Mouse (Mus musculus) neural tube, embryonic 15.5 days (tissue): Measurements from ENCODE around the gene Nlrp6. TPM values are rescaled to one million over a fixed set of nuclear protein-coding genes. Genes with fewer than 3 reads are reported as not detected.

Experiments used
- ATAC-seq: fragments of 200-750 bp; cut with Nextera tagmentation; 2 replicates; pipeline ENCODE4 v1.8.0; 2017; ENCODE audit warnings: mild to moderate bottlenecking, moderate TSS enrichment, moderate library complexity; ENCODE audit not compliant: low FRiP score
- H3K27ac ChIP-seq: fragments of 300-500 bp; sonication (generic); replicated peaks from 2 replicates; pipeline ENCODE4 v1.5.1; 2015; ENCODE audit warnings: mild to moderate bottlenecking, inconsistent platforms
- H3K27me3 ChIP-seq: fragments of 300-500 bp; sonication (generic); replicated peaks from 2 replicates; pipeline ENCODE4 v1.6.1; 2015; ENCODE audit warnings: inconsistent platforms
- H3K36me3 ChIP-seq: fragments of 300-500 bp; sonication (generic); 2 replicates; pipeline ENCODE4 v1.6.1; 2015; ENCODE audit warnings: inconsistent platforms
- H3K4me1 ChIP-seq: fragments of 300-500 bp; sonication (generic); 2 replicates; pipeline ENCODE4 v1.6.1; 2015; ENCODE audit warnings: inconsistent platforms
- H3K4me2 ChIP-seq: fragments of 300-500 bp; sonication (generic); 2 replicates; pipeline ENCODE4 v1.6.1; 2015; ENCODE audit warnings: inconsistent platforms, mild to moderate bottlenecking, moderate library complexity
- H3K4me3 ChIP-seq: fragments of 300-500 bp; sonication (generic); replicated peaks from 2 replicates; pipeline ENCODE4 v1.5.1; 2015; ENCODE audit warnings: mild to moderate bottlenecking, inconsistent platforms
- H3K9ac ChIP-seq: fragments of 300-500 bp; sonication (generic); replicated peaks from 2 replicates; pipeline ENCODE4 v1.6.1; 2015; ENCODE audit warnings: mild to moderate bottlenecking, inconsistent platforms
- H3K9me3 ChIP-seq: fragments of 300-500 bp; sonication (generic); replicated peaks from 2 replicates; pipeline ENCODE4 v1.6.1; 2016; ENCODE audit warnings: inconsistent platforms
- WGBS: fragments of 180-500 bp; shearing (Covaris S2); methylation state at CpG from one replicate; pipeline ENCODE4 v1.1.7; 2015; ENCODE audit warnings: mixed read lengths; 5-methylcytosine and 5-hydroxymethylcytosine counted together
- polyA plus RNA-seq: library from polyadenylated mRNA; unstranded; fragments of >200 nt; fragmentation: Nextera tagmentation; extraction: Ambion mirVana; gene quantifications from 2 replicates; pipeline ENCODE4 v1.2.1, GENCODE M21; 2015

Nlrp6 gene
- polyA plus RNA-seq, 1 experiment from 2014 or later = 0.67 TPM

DNA sequence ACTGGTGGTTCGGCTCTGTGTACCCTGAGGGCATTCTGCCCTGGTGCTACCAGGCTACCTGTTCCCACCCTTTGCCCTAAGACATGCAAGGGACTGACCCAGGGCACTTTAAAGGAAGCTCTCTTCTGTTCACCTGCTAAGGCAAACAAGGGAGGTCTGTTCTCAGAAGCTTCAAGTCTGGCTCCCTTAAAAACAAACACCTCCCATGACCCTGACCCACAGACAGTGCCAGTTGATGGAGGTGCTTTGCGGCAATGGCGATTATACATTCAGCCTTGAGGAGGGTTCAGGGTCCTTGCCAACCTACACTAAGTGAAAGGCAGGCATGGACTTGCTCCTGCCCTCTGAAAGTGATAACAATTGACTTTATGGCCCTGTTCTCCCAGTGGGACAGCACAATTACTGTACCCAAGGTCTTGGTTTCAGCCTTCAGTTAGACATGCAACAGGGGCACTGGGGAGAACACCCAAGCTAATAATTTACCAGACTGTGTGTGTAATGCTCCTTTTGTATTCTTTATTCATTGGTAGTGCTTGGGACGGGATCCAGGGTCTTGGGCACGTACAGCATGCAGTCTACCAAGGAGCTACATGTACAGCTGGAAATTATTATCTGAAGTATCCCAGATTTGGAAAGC is 7.7 kb upstream of the Nlrp6 start:
- H3K9me3 ChIP-seq = no peaks in the 10 kb centered on the region
- no peak overlapping the region for H3K27ac ChIP-seq
- H3K4me2 ChIP-seq = no peak overlapping the region
- H3K36me3 ChIP-seq = no peaks in the 10 kb centered on the region
- 53% methylated on average over 5 of the region's 5 CpGs for WGBS
- H3K4me3 ChIP-seq = no peak overlapping the region
- H3K4me1 ChIP-seq = peaks cover 5% of the 10 kb centered on the region
- no peak overlapping the region for H3K9ac ChIP-seq
- 0 out of 2 replicates have a peak, but pooled peaks cover under 1% of the 10 kb centered on the region for H3K27me3 ChIP-seq
- no peak for ATAC-seq

DNA sequence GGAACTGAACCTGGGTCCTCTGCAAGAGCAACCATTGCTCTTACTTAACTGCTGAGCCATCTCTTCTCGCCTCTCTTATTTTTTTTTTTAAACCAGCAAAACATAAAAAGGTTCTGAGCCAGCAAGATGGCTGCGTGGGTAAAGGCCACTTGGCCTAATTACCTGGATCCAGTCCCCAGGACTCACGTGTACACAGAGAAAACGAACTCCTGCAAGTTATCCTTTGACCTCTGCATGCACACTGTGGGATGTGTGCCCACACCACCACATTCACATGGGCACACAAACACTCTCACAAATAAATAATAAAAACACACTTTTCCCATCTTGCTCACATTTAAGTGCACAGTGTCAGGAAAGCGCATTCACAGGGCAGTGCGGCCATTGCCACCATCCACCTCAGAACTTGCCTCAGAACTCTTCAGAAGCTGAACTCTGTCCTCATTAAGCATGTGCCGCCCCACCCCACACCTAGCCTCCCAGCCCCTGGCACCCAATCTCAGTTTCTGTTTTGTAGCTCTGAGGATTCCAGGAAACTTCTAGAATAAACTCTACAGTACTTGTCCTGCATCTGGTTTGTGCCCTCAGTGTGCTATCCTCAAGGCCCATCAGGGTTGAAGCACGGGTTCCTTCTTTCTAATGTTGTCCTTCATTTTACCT is 6.5 kb upstream of the Nlrp6 start:
- H3K4me3 ChIP-seq = no peak overlapping the region
- no peak overlapping the region for H3K27ac ChIP-seq
- 91% methylated on average over 8 of the region's 8 CpGs for WGBS
- no peaks in the 10 kb centered on the region; the same call in 1 of the 2 replicates for H3K4me1 ChIP-seq
- no peaks in the 10 kb centered on the region for H3K9me3 ChIP-seq
- peaks cover 9% of the 10 kb centered on the region for H3K27me3 ChIP-seq
- H3K36me3 ChIP-seq = no peaks in the 10 kb centered on the region
- H3K9ac ChIP-seq = no peak overlapping the region
- H3K4me2 ChIP-seq = no peak overlapping the region
- no peak for ATAC-seq

- WGBS = 85% methylated on average over 4 of the region's 4 CpGs
- Histone ChIP-seq H3K4me2 (no peak overlapping the region), H3K4me3 (no peak overlapping the region), H3K27me3 (peaks cover 66% of the 10 kb centered on the region), H3K27ac (no peak overlapping the region), H3K9me3 (no peaks in the 10 kb centered on the region), H3K36me3 (no peaks in the 10 kb centered on the region), H3K9ac (no peak overlapping the region), H3K4me1 (peaks cover 25% of the 10 kb centered on the region)
- ATAC-seq = no peak
These were observed 791 bp upstream of the Nlrp6 start for GRCm38 (mm10) chr7:140919911-140920310.

DNA sequence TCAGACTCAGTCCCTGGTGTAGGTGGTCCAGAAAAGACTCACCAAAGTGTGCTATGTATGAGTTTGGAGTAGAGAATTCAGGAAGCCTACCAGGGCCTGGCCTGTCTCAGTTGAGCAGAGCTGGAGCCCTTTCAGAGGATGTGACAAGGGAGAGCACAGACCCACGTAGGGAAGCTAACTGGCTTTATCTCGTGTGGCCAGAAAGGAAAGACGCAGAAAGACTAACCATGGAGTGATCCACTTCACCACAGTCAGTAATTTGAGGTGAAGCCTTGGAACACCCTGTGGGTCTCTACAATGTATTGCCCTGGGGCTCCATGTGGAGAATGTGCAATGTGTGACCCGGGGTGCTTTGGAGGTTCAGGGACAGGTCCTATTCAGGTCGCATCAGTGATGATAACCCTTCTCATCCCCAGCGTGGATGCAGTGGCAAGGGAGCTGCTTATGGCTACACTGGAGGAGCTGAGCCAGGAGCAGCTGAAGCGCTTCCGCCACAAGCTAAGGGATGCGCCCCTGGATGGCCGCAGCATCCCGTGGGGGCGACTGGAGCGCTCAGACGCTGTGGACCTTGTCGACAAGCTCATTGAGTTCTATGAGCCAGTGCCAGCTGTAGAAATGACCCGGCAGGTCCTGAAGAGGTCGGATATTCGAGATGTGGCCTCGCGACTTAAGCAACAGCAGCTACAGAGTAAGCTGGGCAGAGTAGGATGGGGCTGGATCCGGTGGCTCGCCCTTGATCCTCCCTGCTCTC is 698 bp downstream of the Nlrp6 start:
- H3K9me3 ChIP-seq = no peaks in the 10 kb centered on the region
- no peaks in the 10 kb centered on the region for H3K36me3 ChIP-seq
- H3K9ac ChIP-seq = no peak overlapping the region
- peaks cover 25% of the 10 kb centered on the region for H3K4me1 ChIP-seq
- ATAC-seq = no peak
- H3K4me3 ChIP-seq = no peak overlapping the region
- peaks cover 75% of the 10 kb centered on the region for H3K27me3 ChIP-seq
- peak overlapping the region; percentile 79 for H3K4me2 ChIP-seq
- WGBS = 28% methylated on average over 22 of the region's 22 CpGs
- no peak overlapping the region for H3K27ac ChIP-seq

GRCm38 (mm10) chr7:140922398-140923069 is 1.8 kb downstream of the Nlrp6 start:
- Histone ChIP-seq H3K27ac (no peak overlapping the region), H3K9me3 (no peaks in the 10 kb centered on the region), H3K9ac (peak overlapping the region; percentile 30), H3K4me3 (peak overlapping the region; percentile 44), H3K36me3 (no peaks in the 10 kb centered on the region), H3K4me2 (peak overlapping the region; percentile 79), H3K27me3 (peaks cover 77% of the 10 kb centered on the region), H3K4me1 (peaks cover 25% of the 10 kb centered on the region)
- peak; percentile 63; the same call in 1 of the 2 replicates for ATAC-seq
- under 1% methylated on average over 49 of the region's 49 CpGs for WGBS

GRCm38 (mm10) chr7:140923070-140923775 is 2.5 kb downstream of the Nlrp6 start:
- H3K4me3 ChIP-seq = peak overlapping the region; percentile 44
- no peaks in the 10 kb centered on the region for H3K9me3 ChIP-seq
- peak overlapping the region; percentile 30 for H3K9ac ChIP-seq
- H3K36me3 ChIP-seq = no peaks in the 10 kb centered on the region
- H3K27ac ChIP-seq = no peak overlapping the region
- no peak; the same call in 1 of the 2 replicates for ATAC-seq
- peaks cover 75% of the 10 kb centered on the region for H3K27me3 ChIP-seq
- H3K4me1 ChIP-seq = peaks cover 25% of the 10 kb centered on the region
- 20% methylated on average over 30 of the region's 30 CpGs for WGBS
- H3K4me2 ChIP-seq = peak overlapping the region; percentile 79

- Histone ChIP-seq H3K9me3 (no peaks in the 10 kb centered on the region), H3K36me3 (no peaks in the 10 kb centered on the region), H3K4me1 (peaks cover 17% of the 10 kb centered on the region), H3K27me3 (peaks cover 41% of the 10 kb centered on the region), H3K4me3 (no peak overlapping the region), H3K9ac (no peak overlapping the region), H3K27ac (no peak overlapping the region), H3K4me2 (no peak overlapping the region)
- WGBS = 88% methylated on average over 6 of the region's 6 CpGs
- no peak for ATAC-seq
These were observed 6.5 kb downstream of the Nlrp6 start for GRCm38 (mm10) chr7:140927181-140927580.

DNA sequence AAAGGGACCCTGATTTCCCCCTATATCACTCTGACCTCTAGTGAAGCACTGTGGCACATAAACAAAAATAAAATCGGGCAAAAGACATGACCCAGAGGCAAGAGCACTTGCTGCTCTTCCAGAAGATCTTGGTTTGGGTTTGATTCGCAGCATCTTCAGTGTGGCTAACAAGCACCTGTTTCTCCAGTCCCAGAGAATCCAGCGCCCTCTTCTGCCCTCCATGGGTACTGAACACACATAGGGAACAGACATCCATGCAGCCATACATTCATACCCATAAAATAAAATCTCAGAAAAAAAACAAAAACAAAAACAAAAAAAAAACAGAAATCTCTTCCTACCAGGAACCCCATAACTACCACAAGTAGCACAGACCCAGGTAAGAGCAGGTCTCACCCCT is 17.7 kb downstream of the Nlrp6 start:
- Histone ChIP-seq H3K27me3 (0 out of 2 replicates have a peak, but pooled peaks cover 4% of the 10 kb centered on the region), H3K36me3 (no peaks in the 10 kb centered on the region), H3K4me1 (peaks cover 27% of the 10 kb centered on the region), H3K4me3 (no peak overlapping the region), H3K9ac (no peak overlapping the region), H3K4me2 (no peak overlapping the region), H3K9me3 (no peaks in the 10 kb centered on the region), H3K27ac (no peak overlapping the region)
- WGBS = 54% methylated on average over 3 of the region's 3 CpGs
- no peak for ATAC-seq

DNA sequence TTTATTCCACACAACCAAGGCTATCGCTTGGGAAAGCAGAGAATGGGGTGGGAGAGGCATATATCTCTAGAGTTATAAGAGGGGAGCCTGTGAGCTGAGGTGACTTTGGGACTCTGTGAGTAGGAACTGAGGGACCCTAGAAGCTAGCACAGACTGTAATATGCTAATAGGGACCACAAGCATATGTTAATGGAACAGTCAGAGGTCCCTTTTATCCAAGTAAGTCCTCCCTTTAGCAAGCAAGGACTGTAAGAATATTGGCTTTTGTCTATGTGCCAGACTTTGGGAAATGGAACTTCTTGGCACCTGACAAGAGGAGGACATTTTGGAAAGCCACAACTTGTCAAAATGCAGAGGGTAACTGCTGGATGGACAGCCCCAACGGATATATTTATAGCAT is 18.2 kb downstream of the Nlrp6 start:
- H3K4me2 ChIP-seq = no peak overlapping the region
- no peaks in the 10 kb centered on the region for H3K9me3 ChIP-seq
- H3K4me3 ChIP-seq = no peak overlapping the region
- ATAC-seq = no peak
- peaks cover 27% of the 10 kb centered on the region for H3K4me1 ChIP-seq
- peak overlapping the region; percentile 48; the same call in 1 of the 2 replicates for H3K27ac ChIP-seq
- 19% methylated on average over 2 of the region's 2 CpGs for WGBS
- H3K36me3 ChIP-seq = no peaks in the 10 kb centered on the region
- 0 out of 2 replicates have a peak, but pooled peaks cover 4% of the 10 kb centered on the region for H3K27me3 ChIP-seq
- no peak overlapping the region for H3K9ac ChIP-seq

DNA sequence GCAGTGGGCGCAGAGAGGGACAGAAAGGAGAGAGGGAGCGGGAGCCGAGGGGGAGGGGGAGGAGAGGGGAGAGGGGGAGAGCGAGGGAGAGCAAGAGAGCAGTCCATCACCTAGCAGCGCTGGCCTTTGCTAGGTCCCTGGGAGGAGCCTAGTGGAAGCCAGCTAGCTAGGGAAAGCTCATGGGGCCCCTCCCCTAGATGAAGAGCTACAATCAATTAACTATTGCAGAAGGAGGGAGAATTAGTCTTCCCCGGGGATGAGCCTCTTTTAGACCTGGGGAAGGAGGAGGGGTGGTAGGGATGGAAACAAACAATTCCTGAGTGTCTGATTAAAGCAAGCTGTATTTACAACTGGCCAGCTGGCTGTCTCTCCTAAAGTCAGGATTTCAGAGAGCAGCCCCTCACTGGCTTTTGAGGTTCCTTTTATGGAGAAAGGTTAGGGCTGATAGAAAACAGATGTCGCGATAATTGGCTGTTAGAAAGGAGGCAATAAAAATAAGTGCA is 19.0 kb downstream of the Nlrp6 start:
- H3K9ac ChIP-seq = no peak overlapping the region
- H3K4me3 ChIP-seq = no peak overlapping the region
- H3K36me3 ChIP-seq = no peaks in the 10 kb centered on the region
- peak overlapping the region; percentile 48 for H3K27ac ChIP-seq
- ATAC-seq = peak; percentile 75
- WGBS = 2% methylated on average over 8 of the region's 8 CpGs
- peaks cover 27% of the 10 kb centered on the region for H3K4me1 ChIP-seq
- 0 out of 2 replicates have a peak, but pooled peaks cover 4% of the 10 kb centered on the region for H3K27me3 ChIP-seq
- peak overlapping the region; percentile 33 for H3K4me2 ChIP-seq
- H3K9me3 ChIP-seq = no peaks in the 10 kb centered on the region
